Mouse (Mus musculus) thymus, adult 2 months (tissue): Measurements from ENCODE around the gene Lrrtm3. TPM values are rescaled to one million over a fixed set of nuclear protein-coding genes. Genes with fewer than 3 reads are reported as not detected.

Experiments
- DNase-seq: peaks from one replicate; pipeline ENCODE4 v3.0.0; 2021
- H3K27ac ChIP-seq: fragments of 200-500 bp; 2 replicates; pipeline ENCODE4 v1.5.1; 2012; ENCODE audit warnings: low read length, control low read depth; ENCODE audit not compliant: control insufficient read depth, insufficient read depth
- H3K27me3 ChIP-seq: fragments of 200-500 bp; 2 replicates; pipeline ENCODE4 v1.6.1; 2012; ENCODE audit warnings: mild to moderate bottlenecking, low read length, moderate library complexity, mixed read lengths; ENCODE audit not compliant: control insufficient read depth, insufficient read depth
- H3K36me3 ChIP-seq: fragments of 200-500 bp; 2 replicates; pipeline ENCODE4 v1.6.1; 2012; ENCODE audit warnings: mild to moderate bottlenecking, low read length, moderate library complexity; ENCODE audit not compliant: control insufficient read depth, insufficient read depth
- H3K4me1 ChIP-seq: fragments of 200-500 bp; replicated peaks from 2 replicates; pipeline ENCODE4 v1.6.1; 2012; ENCODE audit warnings: low read length; ENCODE audit not compliant: control insufficient read depth, insufficient read depth
- H3K4me3 ChIP-seq: fragments of 200-500 bp; 2 replicates; pipeline ENCODE4 v1.5.1; 2012; ENCODE audit warnings: mild to moderate bottlenecking, low read length, control low read depth, moderate library complexity; ENCODE audit not compliant: control insufficient read depth, insufficient read depth
- CTCF ChIP-seq: fragments of 200-500 bp; IDR thresholded peaks from 2 replicates; pipeline ENCODE4 v1.5.1; 2012; ENCODE audit warnings: mild to moderate bottlenecking, control low read depth, low read length, moderate library complexity, borderline replicate concordance; ENCODE audit not compliant: control insufficient read depth, poor library complexity, insufficient read depth; ENCODE audit errors: extremely low read depth
- POLR2A ChIP-seq: fragments of 200-500 bp; IDR thresholded peaks from 2 replicates; pipeline ENCODE4 v1.6.1; 2012; ENCODE audit warnings: mild to moderate bottlenecking, low read length, control low read depth, moderate library complexity; ENCODE audit not compliant: control insufficient read depth, poor library complexity, insufficient read depth; ENCODE audit errors: extremely low read depth
- WGBS: fragments of 180-500 bp; shearing (Covaris S2); methylation state at CpG from one replicate; pipeline ENCODE4 v1.1.7; 2018; 5-methylcytosine and 5-hydroxymethylcytosine counted together
- polyA plus RNA-seq: library from polyadenylated mRNA; depleted of rRNA; stranded (reverse); fragments of >200 nt; gene quantifications from 2 replicates; pipeline ENCODE4 v1.2.3, GENCODE M21; 2012

Gene Lrrtm3
- polyA plus RNA-seq, 1 experiment = not detected

- no peak for TF ChIP-seq POLR2A
- no peak for TF ChIP-seq CTCF
- H3K36me3 ChIP-seq = no peaks in the 10 kb centered on the region
- peaks cover under 1% of the 10 kb centered on the region; the same call in 1 of the 2 replicates for H3K27me3 ChIP-seq
- H3K4me3 ChIP-seq = no peak overlapping the region
- 74% methylated on average over 11 of the region's 11 CpGs for WGBS
- no peak overlapping the region for H3K27ac ChIP-seq
- no peaks in the 10 kb centered on the region for H3K4me1 ChIP-seq
- DNase-seq = no peak
Measured at GRCm38 (mm10) chr10:64083813-64084212, 6.3 kb downstream of the Lrrtm3 start.

GRCm38 (mm10) chr10:64082345-64082744 lies 7.7 kb downstream of the Lrrtm3 start:
- DNase-seq = no peak
- no peaks in the 10 kb centered on the region for H3K27me3 ChIP-seq
- 90% methylated on average over 3 of the region's 3 CpGs for WGBS
- no peaks in the 10 kb centered on the region for H3K36me3 ChIP-seq
- H3K27ac ChIP-seq = no peak overlapping the region
- H3K4me1 ChIP-seq = no peaks in the 10 kb centered on the region
- H3K4me3 ChIP-seq = no peak overlapping the region
- TF ChIP-seq CTCF (no peak), POLR2A (no peak)

DNA sequence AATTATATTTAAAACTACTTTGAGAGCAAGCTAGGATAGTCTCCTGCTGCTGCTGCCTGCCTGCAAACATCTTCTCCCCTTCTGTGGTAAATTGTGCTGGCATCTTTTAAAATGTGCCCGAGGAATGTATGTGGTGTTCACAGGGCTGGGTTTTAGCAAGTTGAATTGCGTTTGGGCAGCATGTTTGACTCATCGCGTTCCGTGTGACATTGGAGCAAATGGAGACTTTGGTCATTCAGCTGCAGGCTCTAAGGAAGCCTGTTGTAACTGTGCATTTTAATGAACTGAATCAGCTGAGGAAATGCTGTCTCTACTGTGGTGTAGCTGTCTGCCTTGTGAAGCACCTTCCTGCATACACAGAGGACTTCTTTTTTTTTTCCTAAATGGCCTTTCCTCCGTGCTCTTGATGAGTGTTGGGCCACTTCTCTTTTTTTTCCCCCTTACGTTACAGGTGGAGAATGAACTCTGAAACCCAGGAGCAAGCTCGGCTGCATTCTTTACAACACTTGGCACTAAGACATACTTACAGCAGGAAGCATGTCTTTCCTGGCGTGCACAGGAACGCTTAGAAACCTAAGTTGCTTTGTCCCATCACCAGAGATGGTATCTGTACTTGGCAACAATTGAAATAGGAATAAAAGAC lies 13.5 kb downstream of the Lrrtm3 start:
- H3K4me1 ChIP-seq = no peaks in the 10 kb centered on the region
- TF ChIP-seq CTCF = no peak
- TF ChIP-seq POLR2A = no peak
- H3K27ac ChIP-seq = no peak overlapping the region
- 25% methylated on average over 10 of the region's 10 CpGs for WGBS
- no peak overlapping the region for H3K4me3 ChIP-seq
- no peaks in the 10 kb centered on the region for H3K36me3 ChIP-seq
- DNase-seq = no peak
- H3K27me3 ChIP-seq = no peaks in the 10 kb centered on the region

- no peaks in the 10 kb centered on the region for H3K4me1 ChIP-seq
- WGBS = 48% methylated on average over 5 of the region's 5 CpGs
- no peak overlapping the region for H3K27ac ChIP-seq
- no peaks in the 10 kb centered on the region for H3K27me3 ChIP-seq
- DNase-seq = no peak
- no peaks in the 10 kb centered on the region for H3K36me3 ChIP-seq
- no peak overlapping the region for H3K4me3 ChIP-seq
- TF ChIP-seq CTCF (no peak), POLR2A (no peak)
Measured at GRCm38 (mm10) chr10:64075944-64076343, 14.1 kb downstream of the Lrrtm3 start.

- 88% methylated on average over 9 of the region's 9 CpGs for WGBS
- no peak for DNase-seq
- H3K36me3 ChIP-seq = no peaks in the 10 kb centered on the region
- TF ChIP-seq CTCF = no peak
- no peak for TF ChIP-seq POLR2A
- no peak overlapping the region for H3K4me3 ChIP-seq
- no peak overlapping the region for H3K27ac ChIP-seq
- no peaks in the 10 kb centered on the region for H3K27me3 ChIP-seq
- no peaks in the 10 kb centered on the region for H3K4me1 ChIP-seq
Measured at GRCm38 (mm10) chr10:64063704-64064103, 26.4 kb downstream of the Lrrtm3 start.

GRCm38 (mm10) chr10:64049946-64050345 lies 40.1 kb downstream of the Lrrtm3 start:
- Histone ChIP-seq H3K36me3 (no peaks in the 10 kb centered on the region), H3K4me1 (no peaks in the 10 kb centered on the region), H3K4me3 (no peak overlapping the region), H3K27ac (no peak overlapping the region), H3K27me3 (no peaks in the 10 kb centered on the region)
- no peak for DNase-seq
- TF ChIP-seq POLR2A (no peak), CTCF (no peak)
- 93% methylated on average over 6 of the region's 6 CpGs for WGBS

DNA sequence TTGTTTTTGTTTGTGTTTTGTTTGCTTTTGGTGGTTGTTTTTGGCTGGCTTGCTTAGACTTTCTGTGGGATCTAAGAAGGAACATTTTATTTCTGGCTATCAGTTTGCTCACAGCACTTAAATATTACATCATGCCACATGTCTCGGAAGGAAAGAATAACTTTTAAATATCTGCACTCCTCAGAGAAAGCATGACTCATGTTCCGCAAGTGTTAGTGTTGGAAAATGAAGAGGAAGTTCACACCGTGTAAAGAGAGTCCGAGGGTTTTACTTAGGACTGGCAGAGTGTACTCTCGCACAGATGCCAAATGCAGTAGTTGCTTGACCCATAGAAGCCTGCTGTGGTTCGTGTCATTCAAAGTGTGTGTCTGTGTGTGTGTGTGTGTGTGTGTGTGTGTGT lies 40.9 kb downstream of the Lrrtm3 start:
- WGBS = 35% methylated on average over 6 of the region's 6 CpGs
- H3K4me3 ChIP-seq = no peak overlapping the region
- no peak for TF ChIP-seq CTCF
- no peak for TF ChIP-seq POLR2A
- no peaks in the 10 kb centered on the region for H3K36me3 ChIP-seq
- H3K27me3 ChIP-seq = no peaks in the 10 kb centered on the region
- no peak for DNase-seq
- no peak overlapping the region for H3K27ac ChIP-seq
- H3K4me1 ChIP-seq = no peaks in the 10 kb centered on the region

GRCm38 (mm10) chr10:64041892-64042291 lies 48.2 kb downstream of the Lrrtm3 start:
- H3K36me3 ChIP-seq = no peaks in the 10 kb centered on the region
- WGBS = 76% methylated on average over 11 of the region's 11 CpGs
- no peaks in the 10 kb centered on the region for H3K27me3 ChIP-seq
- no peaks in the 10 kb centered on the region for H3K4me1 ChIP-seq
- no peak overlapping the region for H3K27ac ChIP-seq
- no peak for DNase-seq
- TF ChIP-seq POLR2A = no peak
- TF ChIP-seq CTCF = no peak
- no peak overlapping the region for H3K4me3 ChIP-seq
